Mouse (Mus musculus) embryonic facial prominence, embryonic 14.5 days (tissue): ENCODE results near the gene N4bp2. TPM values are rescaled to one million over a fixed set of nuclear protein-coding genes. Genes with fewer than 3 reads are reported as not detected.

ENCODE experiments used
- ATAC-seq: fragments of 200-750 bp; cut with Nextera tagmentation; 2 replicates; pipeline ENCODE4 v1.8.0; 2017; ENCODE audit warnings: low read depth, moderate number of reproducible peaks, moderate TSS enrichment
- DNase-seq: peaks from one replicate; pipeline ENCODE4 v3.0.0-alpha.2; 2015; ENCODE audit warnings: low spot score
- H3K27ac ChIP-seq: fragments of 300-500 bp; sonication (generic); replicated peaks from 2 replicates; pipeline ENCODE4 v1.5.1; 2014; ENCODE audit warnings: low read depth, mild to moderate bottlenecking, low read length, moderate library complexity
- H3K27me3 ChIP-seq: fragments of 300-500 bp; sonication (generic); replicated peaks from 2 replicates; pipeline ENCODE4 v1.6.1; 2014; ENCODE audit warnings: low read length; ENCODE audit not compliant: control insufficient read depth, insufficient read depth
- H3K36me3 ChIP-seq: fragments of 300-500 bp; sonication (generic); 2 replicates; pipeline ENCODE4 v1.6.1; 2014; ENCODE audit warnings: low read length, mixed read lengths; ENCODE audit not compliant: control insufficient read depth, insufficient read depth
- H3K4me1 ChIP-seq: fragments of 300-500 bp; sonication (generic); 2 replicates; pipeline ENCODE4 v1.6.1; 2014; ENCODE audit warnings: antibody characterized with exemption, low read length; ENCODE audit not compliant: control insufficient read depth, insufficient read depth
- H3K4me2 ChIP-seq: fragments of 300-500 bp; sonication (generic); 2 replicates; pipeline ENCODE4 v1.6.1; 2014; ENCODE audit warnings: low read depth, mild to moderate bottlenecking, low read length, moderate library complexity, mixed read lengths
- H3K4me3 ChIP-seq: fragments of 300-500 bp; sonication (generic); 2 replicates; pipeline ENCODE4 v1.5.1; 2014; ENCODE audit warnings: low read depth, mild to moderate bottlenecking, low read length
- H3K9ac ChIP-seq: fragments of 300-500 bp; sonication (generic); 2 replicates; pipeline ENCODE4 v1.6.1; 2014; ENCODE audit warnings: low read depth, mild to moderate bottlenecking, low read length, moderate library complexity, mixed read lengths
- H3K9me3 ChIP-seq: fragments of 300-500 bp; sonication (generic); 2 replicates; pipeline ENCODE4 v1.6.1; 2016; ENCODE audit warnings: low read length; ENCODE audit not compliant: control insufficient read depth
- WGBS: fragments of 180-500 bp; shearing (Covaris S2); extraction: QIAGEN DNeasy Blood & Tissue Kit; methylation state at CpG from one replicate; pipeline ENCODE4 v1.1.7; 2014; 5-methylcytosine and 5-hydroxymethylcytosine counted together
- polyA plus RNA-seq: library from polyadenylated mRNA; unstranded; fragments of >200 nt; fragmentation: Nextera tagmentation; extraction: Ambion mirVana; gene quantifications from 2 replicates; pipeline ENCODE4 v1.2.1, GENCODE M21; 2014

N4bp2 gene
- polyA plus RNA-seq, 1 experiment from 2014 or later = 33.6 TPM

- no peaks in the 10 kb centered on the region for H3K4me1 ChIP-seq
- H3K9ac ChIP-seq = no peak overlapping the region
- no peak overlapping the region for H3K4me3 ChIP-seq
- H3K4me2 ChIP-seq = no peak overlapping the region
- H3K9me3 ChIP-seq = no peaks in the 10 kb centered on the region
- no peaks in the 10 kb centered on the region for H3K27me3 ChIP-seq
- ATAC-seq (no peak), DNase-seq (no peak)
- peaks cover 69% of the 10 kb centered on the region for H3K36me3 ChIP-seq
- 79% methylated on average over 13 of the region's 13 CpGs for WGBS
- H3K27ac ChIP-seq = no peak overlapping the region
Measured at GRCm38 (mm10) chr5:65781769-65782715, 18.7 kb downstream of the N4bp2 start.

DNA sequence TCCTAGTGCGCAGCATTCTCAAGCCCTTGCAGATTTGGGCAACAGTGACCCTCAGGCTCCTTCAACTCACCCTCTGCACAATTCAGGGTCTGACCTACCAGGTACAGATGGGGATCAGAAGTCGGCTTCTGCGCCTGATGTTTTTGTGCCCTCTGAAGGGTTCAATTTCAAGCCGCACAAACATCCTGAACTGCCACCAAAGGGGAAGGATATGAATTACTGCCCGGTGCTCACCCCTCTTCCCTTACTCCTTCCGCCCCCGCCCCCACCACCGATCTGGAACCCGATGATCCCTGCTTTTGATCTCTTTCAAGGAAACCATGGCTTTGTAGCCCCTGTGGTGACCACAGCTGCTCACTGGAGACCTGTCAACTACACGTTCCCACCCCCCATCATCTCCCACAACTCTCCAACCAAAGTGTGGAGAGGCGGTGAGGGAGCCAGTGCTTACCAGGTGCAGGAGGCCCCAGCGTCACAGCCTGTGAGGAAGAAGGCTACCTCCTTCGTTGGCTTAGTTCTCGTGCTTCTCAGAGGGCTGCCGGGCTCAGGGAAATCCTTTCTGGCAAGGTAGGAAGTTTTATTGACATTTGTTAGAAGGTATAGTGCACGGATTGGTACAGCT, 27.4 kb downstream of the N4bp2 start:
- no peaks in the 10 kb centered on the region for H3K27me3 ChIP-seq
- H3K4me2 ChIP-seq = no peak overlapping the region
- no peak overlapping the region for H3K27ac ChIP-seq
- no peaks in the 10 kb centered on the region for H3K4me1 ChIP-seq
- no peak overlapping the region for H3K9ac ChIP-seq
- H3K4me3 ChIP-seq = no peak overlapping the region
- no peaks in the 10 kb centered on the region for H3K9me3 ChIP-seq
- ATAC-seq = no peak
- H3K36me3 ChIP-seq = peaks cover 70% of the 10 kb centered on the region
- 81% methylated on average over 16 of the region's 16 CpGs for WGBS
- DNase-seq = no peak

- no peak overlapping the region for H3K27ac ChIP-seq
- ATAC-seq (no peak), DNase-seq (peak; percentile 8)
- H3K4me3 ChIP-seq = no peak overlapping the region
- H3K36me3 ChIP-seq = peaks cover 72% of the 10 kb centered on the region
- no peaks in the 10 kb centered on the region for H3K9me3 ChIP-seq
- H3K27me3 ChIP-seq = no peaks in the 10 kb centered on the region
- 78% methylated on average over 3 of the region's 3 CpGs for WGBS
- no peak overlapping the region for H3K4me2 ChIP-seq
- H3K9ac ChIP-seq = no peak overlapping the region
- no peaks in the 10 kb centered on the region for H3K4me1 ChIP-seq
Measured at GRCm38 (mm10) chr5:65794202-65794601, 30.9 kb downstream of the N4bp2 start.

GRCm38 (mm10) chr5:65794702-65795101, 31.4 kb downstream of the N4bp2 start:
- DNase-seq = no peak
- ATAC-seq = no peak
- WGBS = 74% methylated on average over 3 of the region's 3 CpGs

DNA sequence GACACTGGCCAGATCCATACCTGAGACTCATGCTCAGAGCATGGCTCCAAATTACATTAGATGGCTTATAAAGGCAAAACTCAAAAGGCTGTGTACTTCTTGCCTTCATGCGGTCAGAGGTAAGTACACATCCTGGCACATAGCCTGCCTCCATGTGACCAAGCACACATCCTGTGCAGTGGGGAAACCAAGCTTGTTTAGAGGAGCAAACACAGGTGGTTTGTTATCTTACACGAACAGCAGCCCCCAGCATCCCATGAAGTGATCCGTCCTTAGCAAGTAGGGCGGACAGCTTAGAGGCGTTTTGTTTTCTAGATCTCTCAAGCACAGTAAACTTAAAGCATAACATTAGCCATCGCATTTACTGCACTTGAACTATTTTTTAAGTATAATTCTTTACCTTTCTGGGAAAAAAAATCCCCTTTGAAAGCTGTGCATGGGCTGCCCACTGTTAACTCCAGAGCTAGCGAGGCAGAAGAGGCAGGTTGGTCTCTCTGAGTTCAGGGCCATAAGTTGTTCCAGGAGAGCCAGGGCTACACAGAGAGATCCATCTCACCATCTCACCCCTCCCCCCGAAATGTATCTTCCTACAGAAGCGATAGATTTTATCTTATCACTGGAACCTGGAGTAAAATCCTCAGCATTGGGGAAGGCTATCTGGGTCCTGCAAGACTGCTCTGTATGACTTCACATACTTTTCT, 32.1 kb downstream of the N4bp2 start:
- Histone ChIP-seq H3K27ac (no peak overlapping the region), H3K4me1 (no peaks in the 10 kb centered on the region), H3K9me3 (no peaks in the 10 kb centered on the region), H3K9ac (no peak overlapping the region), H3K36me3 (peaks cover 74% of the 10 kb centered on the region), H3K27me3 (no peaks in the 10 kb centered on the region), H3K4me3 (no peak overlapping the region), H3K4me2 (no peak overlapping the region)
- 96% methylated on average over 9 of the region's 9 CpGs for WGBS
- DNase-seq (no peak), ATAC-seq (no peak)

More at GRCm38 (mm10) chr5:65794702-65795101, 31.4 kb downstream of the N4bp2 start:
- H3K9ac ChIP-seq = no peak overlapping the region
- H3K4me2 ChIP-seq = no peak overlapping the region
- H3K4me1 ChIP-seq = no peaks in the 10 kb centered on the region
- H3K36me3 ChIP-seq = peaks cover 77% of the 10 kb centered on the region
- no peak overlapping the region for H3K27ac ChIP-seq
- no peak overlapping the region for H3K4me3 ChIP-seq
- no peaks in the 10 kb centered on the region for H3K27me3 ChIP-seq
- H3K9me3 ChIP-seq = no peaks in the 10 kb centered on the region

DNA sequence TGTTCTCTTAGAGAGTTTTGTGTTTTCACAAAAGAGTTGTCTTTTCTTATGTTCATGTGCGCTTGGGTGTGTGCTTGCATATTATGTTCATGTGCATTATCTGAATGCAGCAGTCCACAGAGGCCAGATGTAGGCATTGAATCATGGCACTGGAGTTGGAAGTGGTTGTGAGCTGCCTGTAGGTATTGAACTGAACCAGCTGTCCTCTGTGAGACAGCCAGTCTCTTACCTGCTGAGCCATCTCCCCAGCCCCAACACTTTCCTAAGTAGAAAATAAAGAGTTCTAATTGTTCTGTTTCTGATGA, 32.6 kb downstream of the N4bp2 start:
- WGBS = 93% methylated on average over 1 of the region's 1 CpGs
- H3K27ac ChIP-seq = no peak overlapping the region
- ATAC-seq (no peak), DNase-seq (no peak)
- no peaks in the 10 kb centered on the region for H3K27me3 ChIP-seq
- no peak overlapping the region for H3K4me3 ChIP-seq
- peaks cover 73% of the 10 kb centered on the region for H3K36me3 ChIP-seq
- no peak overlapping the region for H3K4me2 ChIP-seq
- H3K9me3 ChIP-seq = no peaks in the 10 kb centered on the region
- no peak overlapping the region for H3K9ac ChIP-seq
- H3K4me1 ChIP-seq = no peaks in the 10 kb centered on the region

DNA sequence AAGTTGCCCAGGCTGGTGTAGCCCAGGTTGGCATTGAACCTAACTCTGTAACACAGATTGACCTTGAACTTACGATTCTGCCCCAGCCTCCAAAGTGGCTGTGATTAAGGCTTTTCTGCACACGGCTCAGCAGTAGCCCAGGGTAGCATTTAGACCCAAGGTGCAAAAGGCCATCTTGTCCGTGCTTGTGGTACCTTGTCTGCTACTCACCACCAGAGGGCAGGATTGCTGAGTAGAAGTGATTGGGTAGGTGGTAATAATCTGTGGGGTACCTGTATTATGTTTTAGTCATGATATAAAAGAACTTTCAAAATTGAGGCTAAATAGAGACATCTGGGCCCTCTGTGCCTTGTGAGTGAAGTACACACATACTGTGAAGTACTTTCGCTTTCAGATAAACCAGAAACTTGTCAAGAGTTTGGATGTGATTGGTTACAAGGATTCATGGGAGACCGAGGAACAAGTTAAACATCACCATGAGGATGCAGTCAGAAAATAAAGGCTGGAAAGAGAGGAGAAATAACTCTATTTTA, 60.3 kb downstream of the N4bp2 start:
- ATAC-seq = no peak
- Histone ChIP-seq H3K9me3 (no peaks in the 10 kb centered on the region), H3K9ac (no peak overlapping the region), H3K4me3 (no peak overlapping the region), H3K27ac (no peak overlapping the region), H3K4me1 (no peaks in the 10 kb centered on the region), H3K27me3 (no peaks in the 10 kb centered on the region), H3K4me2 (no peak overlapping the region), H3K36me3 (peaks cover 83% of the 10 kb centered on the region)
- peak; percentile 34 for DNase-seq
- 72% methylated on average over 5 of the region's 5 CpGs for WGBS

- Histone ChIP-seq H3K4me2 (no peak overlapping the region), H3K9ac (no peak overlapping the region), H3K4me3 (no peak overlapping the region), H3K9me3 (no peaks in the 10 kb centered on the region), H3K27ac (no peak overlapping the region), H3K36me3 (peaks cover 60% of the 10 kb centered on the region), H3K27me3 (no peaks in the 10 kb centered on the region), H3K4me1 (no peaks in the 10 kb centered on the region)
- ATAC-seq (no peak), DNase-seq (no peak)
- 94% methylated on average over 4 of the region's 4 CpGs for WGBS
Measured at GRCm38 (mm10) chr5:65826476-65826875, 63.2 kb downstream of the N4bp2 start.
